Mouse (Mus musculus) splenic B cell, adult 2 months (primary cell): ENCODE results near the gene Meig1.

Experiments
- DNase-seq: peaks from one replicate; pipeline ENCODE4 v3.0.0-alpha.2; 2011; ENCODE audit warnings: low read depth, low spot score
- H3K27me3 ChIP-seq: 2 replicates; pipeline ENCODE4 v1.6.1; 2012; ENCODE audit warnings: mild to moderate bottlenecking, low read length, moderate library complexity, mixed read lengths; ENCODE audit not compliant: control insufficient read depth, poor library complexity, insufficient read depth, severe bottlenecking
- H3K36me3 ChIP-seq: 2 replicates; pipeline ENCODE4 v1.6.1; 2012; ENCODE audit warnings: mild to moderate bottlenecking, low read length, moderate library complexity, mixed read lengths; ENCODE audit not compliant: control insufficient read depth, poor library complexity, insufficient read depth, severe bottlenecking

The Meig1 gene

DNA sequence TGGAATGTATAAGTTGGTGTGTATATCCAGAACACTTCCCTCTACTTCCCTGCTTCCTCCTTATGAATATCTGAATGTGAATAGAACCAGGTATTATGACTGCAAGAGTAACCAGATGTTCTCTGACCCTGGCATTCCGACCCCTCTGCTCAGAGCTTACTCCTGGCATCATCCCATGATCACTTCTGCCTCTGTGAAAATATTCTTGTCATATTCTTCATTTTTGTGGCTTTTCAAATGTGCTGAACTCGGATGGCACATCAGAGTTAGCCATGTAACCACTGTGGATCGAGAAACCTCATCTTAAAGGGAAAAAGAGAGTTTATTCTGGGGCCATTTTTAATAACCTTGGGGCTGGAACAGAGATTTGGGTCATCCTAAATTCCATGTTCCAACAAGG, at the start of gene Meig1:
TSS of gene Meig1 (minus strand) at position 101 of the 400 bp plus-strand sequence.
- DNase-seq: no peak
- Histone ChIP-seq H3K27me3 (no peaks in the 10 kb centered on the region), H3K36me3 (0 out of 2 replicates have a peak, but pooled peaks cover 2% of the 10 kb centered on the region)

- peak; percentile 8 for DNase-seq
- H3K27me3 ChIP-seq: no peaks in the 10 kb centered on the region
- H3K36me3 ChIP-seq: peaks cover 8% of the 10 kb centered on the region
These were observed 34.1 kb upstream of the Meig1 start for GRCm38 (mm10) chr2:3456590-3456989.

DNA sequence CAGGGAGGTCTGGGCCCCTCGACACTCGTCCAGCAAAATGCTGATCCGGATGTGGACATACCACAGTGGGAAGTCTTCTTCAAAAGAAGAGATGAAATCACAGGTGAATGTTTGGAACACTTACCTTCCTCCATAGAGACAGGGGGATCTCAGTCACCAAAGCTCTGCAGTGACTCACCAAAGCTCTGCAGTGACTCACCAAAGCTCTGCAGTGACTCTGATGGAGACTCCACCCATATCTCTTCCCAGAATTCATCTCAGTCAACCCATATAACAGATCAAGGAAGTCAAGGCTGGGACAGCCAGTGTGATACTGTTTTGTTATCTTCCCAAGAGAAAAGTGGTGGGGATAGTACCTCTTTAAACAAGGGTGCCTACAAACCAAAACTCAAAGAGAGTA, 30.6 kb upstream of the Meig1 start:
- H3K36me3 ChIP-seq: peaks cover 14% of the 10 kb centered on the region
- DNase-seq: no peak
- H3K27me3 ChIP-seq: no peaks in the 10 kb centered on the region

GRCm38 (mm10) chr2:3449431-3449830, 27.0 kb upstream of the Meig1 start:
- H3K27me3 ChIP-seq: no peaks in the 10 kb centered on the region
- peaks cover 16% of the 10 kb centered on the region for H3K36me3 ChIP-seq
- no peak for DNase-seq

DNA sequence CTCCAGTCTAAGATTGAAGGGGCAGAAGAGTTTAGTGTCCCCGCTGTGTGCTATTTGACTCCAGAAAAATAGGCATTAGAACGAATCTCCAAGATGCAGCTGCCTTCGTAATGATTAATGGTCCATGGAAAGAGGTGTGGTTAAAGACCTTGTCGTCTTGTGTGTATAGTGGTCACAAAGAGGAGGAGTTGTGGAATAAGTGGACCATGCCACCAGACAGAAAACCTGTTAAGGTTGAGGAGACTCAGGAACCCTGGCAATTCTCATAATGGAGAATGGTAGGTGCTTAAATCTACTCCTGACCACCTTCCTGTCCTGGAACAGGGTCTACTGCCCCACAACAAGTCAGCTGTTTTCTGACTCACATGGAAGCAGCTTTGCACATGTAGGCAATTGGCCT, 23.5 kb upstream of the Meig1 start:
- Histone ChIP-seq H3K36me3 (peaks cover 14% of the 10 kb centered on the region), H3K27me3 (no peaks in the 10 kb centered on the region)
- DNase-seq: no peak

- H3K36me3 ChIP-seq: peaks cover 10% of the 10 kb centered on the region
- DNase-seq: no peak
- no peaks in the 10 kb centered on the region for H3K27me3 ChIP-seq
These were observed 21.8 kb upstream of the Meig1 start for GRCm38 (mm10) chr2:3444206-3444605.

DNA sequence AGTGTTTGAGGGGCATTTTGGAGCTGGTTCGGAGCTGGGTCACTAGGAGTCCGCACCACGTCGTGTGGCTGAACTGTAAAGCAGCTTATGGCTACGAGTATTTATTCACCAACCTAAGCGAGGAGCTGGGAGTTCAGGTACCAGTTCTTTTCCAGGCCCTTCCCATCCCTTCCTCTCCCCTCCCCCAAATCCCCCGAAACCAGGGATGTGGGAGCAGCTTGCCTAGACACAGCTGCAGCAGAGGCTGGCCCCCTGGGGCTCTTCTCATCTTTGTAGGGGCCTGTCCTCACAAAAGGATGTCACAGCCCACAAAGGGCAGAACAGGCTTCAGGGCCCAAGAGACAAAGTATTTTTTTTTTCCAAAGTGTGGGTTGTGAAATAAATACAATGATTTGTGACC, 15.5 kb upstream of the Meig1 start:
- no peak for DNase-seq
- H3K36me3 ChIP-seq: peaks cover 6% of the 10 kb centered on the region; the same call in 1 of the 2 replicates
- no peaks in the 10 kb centered on the region for H3K27me3 ChIP-seq

DNA sequence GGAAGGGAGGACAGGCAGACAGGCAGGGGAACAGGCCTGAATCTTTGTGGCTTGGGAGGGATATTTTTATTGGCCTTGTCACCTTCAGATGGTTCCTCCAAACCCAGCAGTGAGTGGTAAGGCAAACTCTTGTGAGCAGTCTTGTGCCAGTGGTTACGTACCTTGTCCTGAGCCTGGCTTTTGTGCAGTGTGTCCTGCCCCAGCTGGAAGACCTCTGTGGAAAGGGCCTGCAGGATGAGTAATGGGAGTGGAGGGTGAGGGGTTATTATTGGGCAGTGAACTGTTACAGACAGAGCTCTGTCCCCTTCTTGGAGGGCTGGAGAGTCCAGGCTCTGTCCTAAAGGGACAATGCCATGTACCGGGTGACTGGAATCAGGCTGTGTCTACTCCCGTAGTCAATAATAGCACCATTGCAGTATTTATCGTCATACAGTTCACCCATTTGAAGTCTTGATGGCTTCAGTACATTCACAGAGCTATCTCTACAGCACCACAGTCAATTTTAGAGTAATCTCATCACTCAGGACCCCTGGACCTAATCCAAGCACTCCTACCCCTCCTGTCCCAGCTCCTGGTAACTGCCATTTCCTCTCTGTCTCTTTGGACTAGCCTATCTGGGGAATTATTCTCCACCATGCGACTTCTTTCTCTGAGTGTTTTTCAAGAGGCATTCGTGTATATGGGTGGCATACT, 13.1 kb upstream of the Meig1 start:
- H3K36me3 ChIP-seq: 0 out of 2 replicates have a peak, but pooled peaks cover 4% of the 10 kb centered on the region
- DNase-seq: no peak
- H3K27me3 ChIP-seq: no peaks in the 10 kb centered on the region

- 0 out of 2 replicates have a peak, but pooled peaks cover 4% of the 10 kb centered on the region for H3K36me3 ChIP-seq
- DNase-seq: no peak
- no peaks in the 10 kb centered on the region for H3K27me3 ChIP-seq
These were observed 8.5 kb upstream of the Meig1 start for GRCm38 (mm10) chr2:3430956-3431355.

GRCm38 (mm10) chr2:3424579-3424910, 2.1 kb upstream of the Meig1 start:
- H3K27me3 ChIP-seq: no peaks in the 10 kb centered on the region
- H3K36me3 ChIP-seq: 0 out of 2 replicates have a peak, but pooled peaks cover 2% of the 10 kb centered on the region
- DNase-seq: peak; percentile 55

- H3K36me3 ChIP-seq: 0 out of 2 replicates have a peak, but pooled peaks cover 2% of the 10 kb centered on the region
- peak; percentile 97 for DNase-seq
- H3K27me3 ChIP-seq: no peaks in the 10 kb centered on the region
These were observed 1.6 kb upstream of the Meig1 start, which contains the start of gene Dclre1c for GRCm38 (mm10) chr2:3423841-3424578. Dclre1c (plus strand) TSS chr2:3424131.

GRCm38 (mm10) chr2:3420157-3420556, 2.3 kb downstream of the Meig1 start:
- Histone ChIP-seq H3K27me3 (no peaks in the 10 kb centered on the region), H3K36me3 (no peaks in the 10 kb centered on the region)
- no peak for DNase-seq

DNA sequence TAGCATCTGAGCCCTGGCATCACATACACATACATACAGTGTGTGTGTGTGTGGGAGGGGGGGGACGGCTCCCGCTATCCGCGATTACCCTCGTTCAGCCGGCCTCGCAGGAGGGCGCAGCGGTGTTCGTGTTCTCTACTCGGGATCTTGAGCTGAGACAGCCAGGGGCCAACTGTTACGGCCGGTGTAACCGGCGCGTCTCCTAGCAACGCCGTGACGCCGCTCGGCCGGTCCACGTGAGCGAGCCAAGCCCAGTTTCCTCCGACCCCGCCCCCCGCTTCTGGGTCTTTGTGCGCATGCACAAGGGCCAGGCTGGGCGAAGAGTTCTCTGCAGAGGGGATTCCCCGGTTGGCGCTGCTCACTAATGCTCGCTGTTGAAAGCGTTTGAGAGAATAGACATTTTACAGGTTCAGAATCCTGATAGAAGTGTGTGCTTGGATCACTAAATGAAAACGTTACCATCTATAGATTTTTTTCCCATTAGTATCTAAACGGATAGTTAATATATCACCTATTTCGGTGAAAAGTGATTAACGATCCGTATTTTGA, 3.5 kb downstream of the Meig1 start:
- DNase-seq: peak; percentile 99
- Histone ChIP-seq H3K27me3 (no peaks in the 10 kb centered on the region), H3K36me3 (no peaks in the 10 kb centered on the region)

DNA sequence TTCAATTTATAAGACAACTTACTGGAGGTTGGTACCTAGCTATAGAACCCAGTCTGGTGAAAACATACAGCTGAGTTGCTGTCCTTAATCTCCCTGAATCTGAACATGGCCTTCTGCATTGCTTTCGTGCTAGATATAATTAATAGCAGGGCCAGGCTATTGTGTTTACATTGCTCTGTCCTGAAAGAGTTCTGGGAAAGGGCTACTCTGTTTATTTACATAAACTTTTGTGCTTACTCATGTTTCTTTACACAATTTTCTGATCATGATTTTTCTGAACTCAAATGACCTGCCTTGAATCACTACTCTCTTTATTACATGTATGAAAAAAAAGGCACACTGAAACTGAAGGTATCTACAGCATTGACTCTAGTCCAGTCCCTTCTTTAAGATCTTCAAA, 6.8 kb downstream of the Meig1 start:
- Histone ChIP-seq H3K36me3 (no peaks in the 10 kb centered on the region), H3K27me3 (no peaks in the 10 kb centered on the region)
- no peak for DNase-seq

DNA sequence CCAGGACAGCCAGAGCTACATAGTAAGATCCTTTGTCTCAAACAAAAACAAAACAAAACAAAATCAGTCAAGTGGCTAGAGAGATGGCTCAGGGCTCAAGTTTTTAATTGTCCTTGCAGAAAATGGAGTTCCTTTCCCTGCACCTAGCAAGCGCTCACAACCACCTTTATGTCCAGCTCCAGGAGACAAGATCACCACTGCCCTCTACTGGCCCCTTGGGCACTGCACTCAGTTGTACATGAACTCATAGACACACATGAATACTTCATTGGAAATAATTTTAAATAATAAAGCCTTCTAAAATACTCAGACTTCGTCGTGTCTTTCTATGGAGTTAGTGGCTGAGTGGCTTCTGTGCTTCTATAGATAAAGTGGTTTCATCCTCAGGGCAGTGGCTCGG, 8.2 kb downstream of the Meig1 start:
- DNase-seq: peak; percentile 74
- H3K36me3 ChIP-seq: no peaks in the 10 kb centered on the region
- H3K27me3 ChIP-seq: no peaks in the 10 kb centered on the region
